Mouse (Mus musculus) midbrain, embryonic 13.5 days (tissue): Measurements from ENCODE around the gene Crebl2. TPM values are rescaled to one million over a fixed set of nuclear protein-coding genes. Genes with fewer than 3 reads are reported as not detected.
A peak's percentile ranks its signal among the peaks of the same experiment; 100 is the strongest.

Experiments used
- ATAC-seq: fragments of 200-750 bp; cut with Nextera tagmentation; 2 replicates; pipeline ENCODE4 v1.8.0; 2017; ENCODE audit warnings: mild to moderate bottlenecking, moderate TSS enrichment, moderate library complexity
- H3K27ac ChIP-seq: fragments of 300-500 bp; sonication (generic); 2 replicates; pipeline ENCODE4 v1.5.1; 2015; ENCODE audit warnings: inconsistent platforms, mild to moderate bottlenecking, moderate library complexity
- H3K27me3 ChIP-seq: fragments of 300-500 bp; sonication (generic); 2 replicates; pipeline ENCODE4 v1.6.1; 2015; ENCODE audit warnings: mild to moderate bottlenecking, inconsistent platforms
- H3K36me3 ChIP-seq: fragments of 300-500 bp; sonication (generic); 2 replicates; pipeline ENCODE4 v1.6.1; 2015; ENCODE audit warnings: mild to moderate bottlenecking, inconsistent platforms
- H3K4me1 ChIP-seq: fragments of 300-500 bp; sonication (generic); replicated peaks from 2 replicates; pipeline ENCODE4 v1.6.1; 2015; ENCODE audit warnings: inconsistent platforms
- H3K4me2 ChIP-seq: fragments of 300-500 bp; sonication (generic); replicated peaks from 2 replicates; pipeline ENCODE4 v1.6.1; 2015; ENCODE audit warnings: moderate library complexity, mild to moderate bottlenecking, inconsistent platforms
- H3K4me3 ChIP-seq: fragments of 300-500 bp; sonication (generic); replicated peaks from 2 replicates; pipeline ENCODE4 v1.5.1; 2015; ENCODE audit warnings: mild to moderate bottlenecking, inconsistent platforms
- H3K9ac ChIP-seq: fragments of 300-500 bp; sonication (generic); replicated peaks from 2 replicates; pipeline ENCODE4 v1.6.1; 2015; ENCODE audit warnings: mild to moderate bottlenecking, inconsistent platforms
- H3K9me3 ChIP-seq: fragments of 300-500 bp; sonication (generic); 2 replicates; pipeline ENCODE4 v1.6.1; 2016; ENCODE audit warnings: mild to moderate bottlenecking, inconsistent platforms
- WGBS: fragments of 180-500 bp; shearing (Covaris S2); methylation state at CpG from one replicate; pipeline ENCODE4 v1.1.7; 2015; 5-methylcytosine and 5-hydroxymethylcytosine counted together
- polyA plus RNA-seq: library from polyadenylated mRNA; unstranded; fragments of >200 nt; fragmentation: Nextera tagmentation; extraction: Ambion mirVana; gene quantifications from 2 replicates; pipeline ENCODE4 v1.2.1, GENCODE M21; 2015

The Crebl2 gene
- polyA plus RNA-seq, 1 experiment from 2014 or later = 3.7 TPM

DNA sequence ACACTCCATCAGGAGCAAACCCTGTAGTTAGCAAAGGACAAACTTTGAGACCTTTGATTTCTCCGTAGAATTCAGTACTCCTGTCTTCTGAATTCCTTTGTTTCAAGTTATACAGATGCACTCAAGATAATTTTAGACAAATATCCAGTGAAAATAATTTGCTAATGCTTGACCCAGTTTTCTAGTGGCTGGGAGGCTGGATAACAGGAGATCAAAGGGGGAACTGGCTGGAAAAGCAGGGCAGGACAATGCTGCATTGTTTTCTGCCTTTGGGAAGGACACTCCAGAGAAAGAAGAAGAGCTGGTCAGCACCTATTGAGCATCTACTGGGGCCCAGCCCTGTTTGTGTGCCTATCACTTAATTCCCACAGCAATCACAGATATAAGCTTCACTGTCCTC, 28.5 kb upstream of the Crebl2 start:
- Histone ChIP-seq H3K9me3 (no peaks in the 10 kb centered on the region), H3K36me3 (no peaks in the 10 kb centered on the region), H3K4me3 (no peak overlapping the region), H3K27ac (no peak overlapping the region), H3K4me1 (no peaks in the 10 kb centered on the region), H3K27me3 (no peaks in the 10 kb centered on the region), H3K9ac (no peak overlapping the region), H3K4me2 (no peak overlapping the region)
- no peak for ATAC-seq
- 80% methylated on average over 1 of the region's 1 CpGs for WGBS

DNA sequence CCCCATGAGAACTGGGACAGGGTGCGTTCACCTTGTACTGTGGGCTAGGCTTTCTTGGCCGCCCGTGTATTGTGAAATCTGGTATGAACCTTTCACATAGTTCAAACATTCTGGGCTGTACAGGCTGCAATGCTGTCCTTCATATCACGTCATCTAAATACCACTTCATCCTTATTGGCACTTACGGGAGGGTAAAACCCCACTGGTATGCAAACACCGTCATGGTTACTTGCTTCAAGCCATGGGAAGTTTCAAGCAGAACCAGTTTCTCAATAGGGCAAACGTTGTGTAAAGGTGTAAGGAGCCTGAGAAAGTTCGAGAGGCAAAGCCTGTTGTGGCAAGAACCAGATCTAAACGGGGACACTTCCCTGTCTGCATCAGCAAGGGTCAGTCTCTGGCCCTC, 27.3 kb upstream of the Crebl2 start:
- no peaks in the 10 kb centered on the region for H3K36me3 ChIP-seq
- no peak overlapping the region for H3K27ac ChIP-seq
- no peak for ATAC-seq
- 82% methylated on average over 9 of the region's 9 CpGs for WGBS
- H3K27me3 ChIP-seq = no peaks in the 10 kb centered on the region
- no peak overlapping the region for H3K4me2 ChIP-seq
- H3K4me3 ChIP-seq = no peak overlapping the region
- no peaks in the 10 kb centered on the region for H3K4me1 ChIP-seq
- no peak overlapping the region for H3K9ac ChIP-seq
- no peaks in the 10 kb centered on the region for H3K9me3 ChIP-seq

DNA sequence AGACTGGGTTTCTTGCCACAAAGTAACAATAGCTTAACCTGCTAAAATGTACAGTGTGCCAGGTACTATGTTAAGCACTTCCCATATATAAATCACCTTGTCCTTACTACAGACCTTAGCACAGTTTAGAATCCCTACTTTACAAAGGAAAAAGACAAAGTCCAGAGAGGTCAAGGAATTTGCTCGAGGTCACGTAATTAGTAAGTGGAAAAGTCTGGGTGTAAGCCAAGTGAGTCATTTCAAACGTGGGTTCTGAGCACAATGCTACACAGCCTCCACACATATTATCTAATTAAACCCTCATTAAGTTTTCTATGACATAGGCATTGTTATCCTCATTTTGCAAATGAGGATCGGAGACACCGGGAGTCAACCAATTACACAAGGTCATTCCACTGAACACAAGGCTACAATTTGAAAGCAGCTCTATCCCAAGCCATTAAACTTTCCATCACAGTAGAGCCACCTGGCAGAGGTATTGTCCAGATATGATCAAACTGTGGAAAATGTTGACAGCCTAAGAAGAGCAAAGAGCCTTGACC, 25.1 kb upstream of the Crebl2 start:
- H3K27me3 ChIP-seq = no peaks in the 10 kb centered on the region
- no peaks in the 10 kb centered on the region for H3K9me3 ChIP-seq
- no peaks in the 10 kb centered on the region for H3K4me1 ChIP-seq
- ATAC-seq = no peak
- no peak overlapping the region for H3K4me3 ChIP-seq
- no peak overlapping the region for H3K27ac ChIP-seq
- H3K9ac ChIP-seq = no peak overlapping the region
- H3K4me2 ChIP-seq = no peak overlapping the region
- WGBS = 74% methylated on average over 5 of the region's 5 CpGs
- H3K36me3 ChIP-seq = no peaks in the 10 kb centered on the region

DNA sequence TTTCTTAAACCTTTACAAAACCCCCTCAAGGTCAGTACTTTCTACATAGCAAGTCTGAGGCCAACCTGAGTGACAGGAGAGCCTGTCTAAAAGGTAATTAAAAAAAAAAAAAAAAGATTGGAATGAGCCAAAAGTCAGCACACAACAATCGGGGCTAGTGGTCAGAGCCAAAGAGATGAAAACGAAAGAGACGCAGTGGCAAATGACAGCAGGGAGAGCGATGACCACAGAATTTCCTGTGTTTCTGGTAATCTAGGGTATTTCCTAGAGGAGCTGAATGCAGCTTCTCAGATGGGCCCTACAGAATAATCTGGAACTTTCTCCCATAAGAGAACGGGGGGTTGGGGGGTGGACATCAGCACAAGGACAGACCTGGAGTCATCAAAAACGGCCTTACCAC, 23.8 kb upstream of the Crebl2 start:
- Histone ChIP-seq H3K27ac (no peak overlapping the region), H3K36me3 (no peaks in the 10 kb centered on the region), H3K27me3 (no peaks in the 10 kb centered on the region), H3K4me2 (no peak overlapping the region), H3K4me1 (no peaks in the 10 kb centered on the region), H3K9ac (no peak overlapping the region), H3K9me3 (no peaks in the 10 kb centered on the region), H3K4me3 (no peak overlapping the region)
- 93% methylated on average over 6 of the region's 6 CpGs for WGBS
- no peak for ATAC-seq

DNA sequence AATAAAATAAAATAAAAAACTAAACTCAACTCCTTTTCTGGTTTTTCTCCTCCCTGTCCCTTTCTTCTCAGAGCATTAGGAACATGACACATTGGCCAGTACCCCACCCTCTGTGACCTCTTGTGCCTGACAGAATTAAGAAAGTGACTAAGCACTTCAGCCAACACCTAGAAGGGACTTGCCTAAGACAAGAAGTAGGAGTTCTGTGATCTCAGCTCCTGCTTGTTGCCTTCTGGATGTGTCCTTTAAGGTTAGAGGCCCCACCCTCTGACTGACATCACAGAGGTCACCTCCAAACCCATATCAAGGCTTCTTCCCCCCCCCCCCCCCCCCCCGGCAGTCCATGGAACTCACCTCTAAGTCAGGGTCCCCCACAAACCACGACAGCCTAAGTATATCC, 22.9 kb upstream of the Crebl2 start:
- H3K9me3 ChIP-seq = no peaks in the 10 kb centered on the region
- 85% methylated on average over 1 of the region's 2 CpGs for WGBS
- no peak overlapping the region for H3K9ac ChIP-seq
- no peak overlapping the region for H3K27ac ChIP-seq
- H3K4me3 ChIP-seq = no peak overlapping the region
- no peak overlapping the region for H3K4me2 ChIP-seq
- H3K27me3 ChIP-seq = no peaks in the 10 kb centered on the region
- no peaks in the 10 kb centered on the region for H3K4me1 ChIP-seq
- no peak for ATAC-seq
- H3K36me3 ChIP-seq = no peaks in the 10 kb centered on the region

DNA sequence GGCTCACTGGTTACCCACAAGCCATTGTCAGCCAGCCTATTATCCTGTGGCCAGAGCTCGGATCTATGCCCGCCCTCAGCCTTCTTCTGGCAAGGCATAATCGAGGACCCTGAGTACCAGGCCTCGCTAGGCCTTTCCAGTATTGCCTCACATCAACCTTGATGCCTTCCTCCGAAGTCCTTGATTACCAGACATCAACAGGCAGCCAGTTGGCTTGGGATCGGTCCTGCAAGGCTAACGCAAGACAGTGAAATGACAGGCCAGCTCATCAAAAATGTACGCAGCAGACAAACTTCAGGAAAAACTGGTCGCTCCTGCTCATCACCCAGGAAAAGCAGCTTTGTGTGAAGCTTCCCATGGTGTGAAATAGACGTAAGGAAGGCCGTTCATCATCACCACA, 22.2 kb upstream of the Crebl2 start:
- H3K9me3 ChIP-seq = no peaks in the 10 kb centered on the region
- ATAC-seq = no peak
- no peak overlapping the region for H3K4me2 ChIP-seq
- no peaks in the 10 kb centered on the region for H3K4me1 ChIP-seq
- no peaks in the 10 kb centered on the region for H3K27me3 ChIP-seq
- 90% methylated on average over 11 of the region's 11 CpGs for WGBS
- no peak overlapping the region for H3K4me3 ChIP-seq
- H3K27ac ChIP-seq = no peak overlapping the region
- no peak overlapping the region for H3K9ac ChIP-seq
- H3K36me3 ChIP-seq = no peaks in the 10 kb centered on the region

DNA sequence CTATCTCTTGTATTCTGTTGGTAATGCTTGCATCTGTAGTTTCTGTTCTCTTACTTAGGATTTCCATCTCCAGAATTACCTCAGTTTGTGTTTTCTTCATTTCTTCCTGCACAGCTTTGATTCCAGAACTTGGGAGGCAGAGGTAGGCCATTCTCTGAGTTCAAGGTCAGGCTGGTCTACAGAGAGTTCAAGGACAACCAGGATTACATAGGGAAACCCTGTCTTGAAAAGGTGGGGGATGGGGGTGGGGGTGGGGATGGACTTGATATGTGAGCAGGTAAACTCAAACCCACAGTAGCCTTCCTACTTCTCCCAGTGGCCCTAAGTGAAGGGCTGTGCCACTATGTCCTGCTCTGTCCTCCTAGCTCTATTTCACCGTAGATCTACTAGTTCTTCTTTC, 16.9 kb upstream of the Crebl2 start:
- 88% methylated on average over 1 of the region's 1 CpGs for WGBS
- Histone ChIP-seq H3K36me3 (no peaks in the 10 kb centered on the region), H3K27ac (no peak overlapping the region), H3K4me3 (no peak overlapping the region), H3K4me2 (no peak overlapping the region), H3K27me3 (no peaks in the 10 kb centered on the region), H3K9ac (no peak overlapping the region), H3K4me1 (no peaks in the 10 kb centered on the region), H3K9me3 (no peaks in the 10 kb centered on the region)
- ATAC-seq = no peak

DNA sequence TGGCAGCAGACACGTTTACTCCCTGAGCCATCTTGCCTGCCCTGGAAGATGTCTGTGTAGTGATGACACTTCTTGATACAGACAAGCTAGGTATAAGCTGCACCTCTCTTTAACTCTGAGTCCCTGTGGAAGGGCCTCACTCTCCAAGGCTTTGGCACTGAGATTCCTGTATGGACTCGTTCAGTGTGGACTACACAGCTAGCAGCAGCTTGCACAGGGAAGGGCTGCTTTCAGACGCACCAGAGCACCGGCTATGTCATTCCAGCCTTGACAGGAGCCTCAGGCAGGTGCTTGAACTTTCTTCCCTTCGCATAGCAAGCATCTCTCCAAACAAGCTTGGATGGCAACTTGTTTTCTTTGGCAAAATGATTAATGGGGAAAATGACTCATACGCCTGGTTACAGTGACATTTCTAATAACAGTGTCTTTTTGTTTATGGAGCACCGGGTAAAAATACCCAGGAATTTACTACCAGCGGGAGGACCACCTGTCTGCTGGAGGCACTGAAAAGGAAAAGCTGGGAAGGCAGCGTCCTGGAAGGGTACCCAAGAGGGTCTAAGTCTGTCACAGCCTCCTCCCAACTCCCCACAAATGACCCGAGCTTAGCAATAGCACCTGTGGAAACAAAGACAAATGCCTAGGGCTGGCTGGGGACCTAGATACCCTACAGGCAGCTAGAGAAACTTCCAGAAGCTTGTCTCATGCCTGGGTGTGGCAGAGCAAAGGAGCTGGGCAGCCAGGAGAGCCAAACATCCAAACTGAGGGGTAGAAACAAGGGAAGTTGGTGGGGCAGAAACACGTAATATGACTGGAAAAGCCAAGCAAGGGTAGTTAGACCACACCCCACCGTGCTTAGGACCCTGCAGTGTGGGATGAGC, 12.7 kb upstream of the Crebl2 start:
- Histone ChIP-seq H3K4me1 (no peaks in the 10 kb centered on the region), H3K9me3 (no peaks in the 10 kb centered on the region), H3K36me3 (no peaks in the 10 kb centered on the region), H3K27ac (no peak overlapping the region), H3K4me2 (no peak overlapping the region), H3K9ac (no peak overlapping the region), H3K27me3 (no peaks in the 10 kb centered on the region), H3K4me3 (no peak overlapping the region)
- WGBS = 75% methylated on average over 12 of the region's 12 CpGs
- ATAC-seq = no peak

DNA sequence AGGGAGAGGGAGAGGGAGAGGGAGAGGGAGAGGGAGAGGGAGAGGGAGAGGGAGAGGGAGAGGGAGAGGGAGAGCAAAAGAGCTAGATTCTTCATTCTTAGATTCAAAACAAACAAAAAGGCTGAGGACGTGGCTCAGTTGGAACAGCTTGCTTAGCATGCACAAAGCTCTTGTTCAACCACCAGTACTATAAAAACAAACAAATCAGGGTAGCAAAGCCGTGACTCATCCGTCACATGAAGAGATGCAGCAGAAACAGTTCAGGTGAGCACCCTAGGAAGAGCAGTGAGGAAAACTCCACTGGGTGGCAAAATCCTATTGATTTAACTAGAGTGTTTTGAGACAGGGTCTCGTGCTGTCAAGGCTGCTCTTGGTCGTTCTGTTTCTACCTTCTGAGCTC, 10.2 kb upstream of the Crebl2 start:
- no peaks in the 10 kb centered on the region for H3K9me3 ChIP-seq
- H3K4me2 ChIP-seq = no peak overlapping the region
- H3K4me3 ChIP-seq = no peak overlapping the region
- ATAC-seq = no peak
- H3K36me3 ChIP-seq = no peaks in the 10 kb centered on the region
- H3K9ac ChIP-seq = no peak overlapping the region
- no peaks in the 10 kb centered on the region for H3K27me3 ChIP-seq
- no peak overlapping the region for H3K27ac ChIP-seq
- H3K4me1 ChIP-seq = no peaks in the 10 kb centered on the region
- 58% methylated on average over 5 of the region's 5 CpGs for WGBS

DNA sequence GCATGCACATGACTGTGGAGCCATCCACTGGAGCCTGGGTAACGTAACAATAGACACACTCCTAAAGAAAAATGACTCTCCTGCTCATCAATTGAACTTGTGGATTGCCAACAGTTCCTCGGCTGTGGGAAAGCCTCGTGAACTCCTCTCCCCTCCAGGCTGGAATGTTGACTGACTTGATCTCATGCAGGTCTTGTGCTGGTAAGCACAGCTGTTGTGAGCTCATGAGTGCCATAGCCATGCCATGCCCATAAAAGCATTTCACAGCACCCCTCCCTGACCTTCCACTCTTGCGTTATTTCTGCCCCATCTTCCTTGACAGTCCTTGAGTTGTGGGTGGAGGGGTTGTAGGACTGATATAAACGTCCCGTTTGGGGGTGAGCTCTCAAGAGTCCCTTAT, 9.5 kb upstream of the Crebl2 start:
- Histone ChIP-seq H3K9ac (no peak overlapping the region), H3K4me1 (no peaks in the 10 kb centered on the region), H3K4me2 (no peak overlapping the region), H3K27me3 (no peaks in the 10 kb centered on the region), H3K36me3 (no peaks in the 10 kb centered on the region), H3K27ac (no peak overlapping the region), H3K9me3 (no peaks in the 10 kb centered on the region), H3K4me3 (no peak overlapping the region)
- 62% methylated on average over 6 of the region's 6 CpGs for WGBS
- ATAC-seq = no peak

DNA sequence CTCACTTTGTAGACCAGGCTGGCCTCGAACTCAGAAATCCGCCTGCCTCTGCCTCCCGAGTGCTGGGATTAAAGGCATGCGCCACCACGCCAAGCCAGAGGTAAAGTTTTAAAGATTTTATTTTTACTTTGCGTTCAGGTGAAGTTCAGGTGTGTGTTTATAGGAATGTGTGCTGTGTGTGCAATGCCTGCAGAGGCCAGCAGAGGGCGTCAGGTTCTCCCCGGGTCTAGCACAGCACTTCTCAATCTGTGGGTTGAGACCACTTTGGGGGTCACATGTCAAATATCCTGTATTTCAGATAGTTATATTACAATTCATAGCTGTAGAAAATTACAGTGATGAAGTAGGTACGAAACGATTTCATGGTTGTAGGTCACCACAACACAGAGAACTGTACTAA, 7.1 kb upstream of the Crebl2 start:
- 65% methylated on average over 10 of the region's 10 CpGs for WGBS
- no peaks in the 10 kb centered on the region for H3K27me3 ChIP-seq
- H3K36me3 ChIP-seq = no peaks in the 10 kb centered on the region
- H3K4me2 ChIP-seq = no peak overlapping the region
- ATAC-seq = no peak
- no peaks in the 10 kb centered on the region for H3K9me3 ChIP-seq
- no peak overlapping the region for H3K9ac ChIP-seq
- no peak overlapping the region for H3K4me3 ChIP-seq
- no peaks in the 10 kb centered on the region for H3K4me1 ChIP-seq
- H3K27ac ChIP-seq = no peak overlapping the region

DNA sequence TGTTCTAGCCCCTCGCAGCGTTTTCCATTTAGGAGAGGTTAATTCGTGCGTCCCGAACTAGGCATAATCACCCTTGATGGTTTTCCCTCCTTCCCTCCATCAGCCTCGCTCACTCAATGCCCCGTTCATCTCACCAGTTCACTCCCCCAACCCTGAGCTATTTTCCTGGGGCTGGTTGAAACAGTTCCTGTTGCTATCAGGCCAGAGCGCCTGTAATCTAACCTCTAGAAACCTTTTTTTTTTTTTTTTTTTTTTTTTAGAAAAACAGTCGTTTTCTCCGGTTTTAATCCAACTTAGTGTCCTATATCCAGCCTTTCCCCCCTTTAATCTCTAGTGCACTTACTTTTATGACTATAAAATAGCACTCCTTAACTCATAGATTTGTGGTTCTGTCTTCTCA, 822 bp downstream of the Crebl2 start:
- H3K27me3 ChIP-seq = no peaks in the 10 kb centered on the region
- 3% methylated on average over 10 of the region's 10 CpGs for WGBS
- peak overlapping the region; percentile 64 for H3K4me3 ChIP-seq
- peak overlapping the region; percentile 73 for H3K9ac ChIP-seq
- no peaks in the 10 kb centered on the region for H3K36me3 ChIP-seq
- peak overlapping the region; percentile 74 for H3K4me2 ChIP-seq
- H3K9me3 ChIP-seq = no peaks in the 10 kb centered on the region
- peaks cover 16% of the 10 kb centered on the region for H3K4me1 ChIP-seq
- no peak overlapping the region for H3K27ac ChIP-seq
- ATAC-seq = 0 out of 2 replicates have a peak, but pooled peaks have one; percentile 1
